Comparison of ENCODE assay signal across 21 mouse cellular contexts in genomic region chr2:52455606-52456479, GRCm38 (mm10). TPM values are rescaled to one million over a fixed set of nuclear protein-coding genes. Genes with fewer than 3 reads are reported as not detected.
A peak's percentile ranks its signal among the peaks of the same experiment; 100 is the strongest.
DNase-seq lines count a peak whose midpoint lies in the region; ATAC-seq lines count a peak whose summit lies in the region.
"Had no signal": no experiment of that assay in that cellular context is flagged by ENCODE, and none has a peak within 500 bp of the region (broad histone marks: within the 10 kb centered on the region; RNA-seq: fewer than 3 reads in every experiment).

No protein-coding gene starts in this region.

- no peaks in the 10 kb centered on the region for H3K4me1 ChIP-seq in forebrain, embryonic 15.5 days
- H3K4me1 ChIP-seq in forebrain, embryonic 12.5 days = no peaks in the 10 kb centered on the region
- H3K4me1 ChIP-seq: midbrain, embryonic 10.5 days had no signal

- DNase-seq in 3134 (ENCODE audit: extremely low read depth, insufficient read length, low spot score) (peak; percentile 9), NIH3T3 (ENCODE audit: low read depth) (peak; percentile 50)
- DNase-seq in forelimb bud, embryonic 11.5 days (ENCODE audit: low read depth, low spot score) = peak; percentile 34
- no peak for DNase-seq in ovary, postnatal 10 days (ENCODE audit: low spot score)
- no peak for DNase-seq in thymus, postnatal 36 days
- no peak for DNase-seq in urinary bladder, adult 18-20 months (ENCODE audit: low spot score in 2 of 2)
- DNase-seq: adrenal gland, postnatal 10 days; cerebellum, adult 11-12 months; cerebellum, postnatal 14 days; heart, postnatal 10 days; kidney, adult 8-10 months; kidney, postnatal 25 days; lung, postnatal 14 days; right cerebral cortex, postnatal 4 days had no signal

- no peaks in the 10 kb centered on the region for H3K9me3 ChIP-seq in forebrain, embryonic 15.5 days
- H3K9me3 ChIP-seq in forebrain, embryonic 12.5 days = no peaks in the 10 kb centered on the region
- H3K9me3 ChIP-seq: limb, embryonic 15.5 days; midbrain, embryonic 10.5 days had no signal

- H3K4me2 ChIP-seq in forebrain, embryonic 15.5 days (replicated peaks) = no peak overlapping the region
- H3K4me2 ChIP-seq in forebrain, embryonic 12.5 days = no peak overlapping the region
- H3K4me2 ChIP-seq: heart, embryonic 11.5 days; limb, embryonic 15.5 days had no signal

- H3K36me3 ChIP-seq in forebrain, embryonic 15.5 days = peaks cover 4% of the 10 kb centered on the region; the same call in 1 of the 2 replicates
- H3K36me3 ChIP-seq in forebrain, embryonic 12.5 days (replicated peaks) = no peaks in the 10 kb centered on the region
- H3K36me3 ChIP-seq: limb, embryonic 15.5 days; midbrain, embryonic 10.5 days had no signal

- H3K9ac ChIP-seq in forebrain, embryonic 15.5 days (replicated peaks) = no peak overlapping the region
- H3K9ac ChIP-seq in forebrain, embryonic 12.5 days = no peak overlapping the region
- H3K9ac ChIP-seq: limb, embryonic 15.5 days had no signal

- ATAC-seq in forebrain, embryonic 15.5 days (replicated peaks) = 0 out of 2 replicates have a peak, but pooled peaks have one; percentile 38
- ATAC-seq in forebrain, embryonic 12.5 days (ENCODE audit: low FRiP score) = no peak
- ATAC-seq: activated CD4-positive, CD25-positive, alpha-beta regulatory T cell, adult 4 months; Patski had no signal

- H3K4me3 ChIP-seq in forebrain, embryonic 15.5 days = no peak overlapping the region
- no peak overlapping the region for H3K4me3 ChIP-seq in forebrain, embryonic 12.5 days (replicated peaks)
- H3K4me3 ChIP-seq: limb, embryonic 15.5 days; midbrain, embryonic 10.5 days had no signal

- 52% methylated on average over 7 of the region's 7 CpGs for WGBS in forebrain, embryonic 15.5 days
- 71% methylated on average over 7 of the region's 7 CpGs for WGBS in forebrain, embryonic 12.5 days

- no peaks in the 10 kb centered on the region for H3K27me3 ChIP-seq in forebrain, embryonic 15.5 days
- no peaks in the 10 kb centered on the region for H3K27me3 ChIP-seq in forebrain, embryonic 12.5 days
- H3K27me3 ChIP-seq: limb, embryonic 15.5 days; Patski had no signal

- H3K27ac ChIP-seq in forebrain, embryonic 15.5 days (replicated peaks) = no peak overlapping the region
- H3K27ac ChIP-seq in forebrain, embryonic 12.5 days = no peak overlapping the region
- H3K27ac ChIP-seq: limb, embryonic 15.5 days; midbrain, embryonic 10.5 days had no signal

RNA-seq across cellular contexts. Expression of gene Arl5a, which starts 31.1 kb away (rescaled TPM):
- 49.3 and 50.4 TPM in 2 replicates for polyA plus RNA-seq in forebrain, embryonic 15.5 days (2015; fragmentation: Nextera tagmentation; extraction: Ambion mirVana)
- 67.8 and 72.3 TPM in 2 replicates for polyA plus RNA-seq in forebrain, embryonic 12.5 days (2016; fragmentation: Nextera tagmentation; extraction: Ambion mirVana)

Comparison
In these comparisons a context has a peak if more than half of its experiments do, and no peak if none do; other contexts are left out.
1. DNase-seq: peak in 3134 (single experiment), NIH3T3 (single experiment) and forelimb bud, embryonic 11.5 days (single experiment); none in ovary, postnatal 10 days (single experiment), thymus, postnatal 36 days (0 of 2) and urinary bladder, adult 18-20 months (0 of 2).